Mouse (Mus musculus) cortical plate, adult 2 months (tissue): Measurements from ENCODE around the gene Cpeb1. TPM values are rescaled to one million over a fixed set of nuclear protein-coding genes. Genes with fewer than 3 reads are reported as not detected.
"Not testable (repeated sequence)": the region's sequence is repeated elsewhere in the genome, so short reads cannot be mapped to it uniquely, and the experiment has no call there.

Experiments
- H3K27ac ChIP-seq: fragments of 200-500 bp; 2 replicates; pipeline ENCODE4 v1.5.1; 2012; ENCODE audit warnings: low read length, control low read depth, inconsistent platforms; ENCODE audit not compliant: insufficient read depth
- H3K4me1 ChIP-seq: fragments of 200-500 bp; 2 replicates; pipeline ENCODE4 v1.6.1; 2011; ENCODE audit warnings: low read length; ENCODE audit not compliant: control insufficient read depth, insufficient read depth
- H3K4me3 ChIP-seq: fragments of 200-500 bp; 2 replicates; pipeline ENCODE4 v1.5.1; 2011; ENCODE audit warnings: mild to moderate bottlenecking, low read length, control low read depth; ENCODE audit not compliant: insufficient read depth
- CTCF ChIP-seq: fragments of 200-500 bp; IDR thresholded peaks from 2 replicates; pipeline ENCODE4 v1.5.1; 2011; ENCODE audit warnings: mild to moderate bottlenecking, control low read depth, low read length; ENCODE audit not compliant: insufficient read depth; ENCODE audit errors: extremely low read depth
- POLR2A ChIP-seq: fragments of 200-500 bp; IDR thresholded peaks from 2 replicates; pipeline ENCODE4 v1.6.1; 2011; ENCODE audit warnings: mild to moderate bottlenecking, low read length, control low read depth; ENCODE audit not compliant: insufficient read depth; ENCODE audit errors: extremely low read depth
- polyA plus RNA-seq: library from polyadenylated mRNA; depleted of rRNA; stranded (reverse); fragments of >200 nt; gene quantifications from 2 replicates; pipeline ENCODE4 v1.2.3, GENCODE M21; 2012; rRNA removed

The Cpeb1 gene
- polyA plus RNA-seq, result 128 and 152 TPM in 2 replicates

GRCm38 (mm10) chr7:81455155-81455651, at the start of gene Cpeb1:
Cpeb1 (minus strand) TSS chr7:81455465.
- peak; percentile 22; the same call in 1 of the 2 replicates for TF ChIP-seq POLR2A
- peak; percentile 55 for TF ChIP-seq CTCF
- H3K4me3 ChIP-seq, result peak within 1 kb of the TSS; percentile 38
- H3K4me1 ChIP-seq, result 0 out of 2 replicates have a peak, but pooled peaks cover 2% of the 10 kb centered on the region
- H3K27ac ChIP-seq, result no peak within 1 kb of the TSS

- Histone ChIP-seq H3K27ac (no peak overlapping the region), H3K4me3 (no peak overlapping the region), H3K4me1 (no peaks in the 10 kb centered on the region)
- TF ChIP-seq POLR2A (no peak), CTCF (no peak)
Observed at GRCm38 (mm10) chr7:81501050-81501449, 45.8 kb upstream of the Cpeb1 start.

- no peak for TF ChIP-seq POLR2A
- TF ChIP-seq CTCF, result no peak
- Histone ChIP-seq H3K27ac (no peak within 1 kb of the TSS), H3K4me3 (no peak within 1 kb of the TSS), H3K4me1 (no peaks in the 10 kb centered on the region)
Observed at GRCm38 (mm10) chr7:81498181-81498580, 42.9 kb upstream of the Cpeb1 start, which contains the start of gene BC048679. BC048679 (minus strand) TSS chr7:81498281.

- no peak overlapping the region for H3K4me3 ChIP-seq
- TF ChIP-seq POLR2A, result no peak
- no peak for TF ChIP-seq CTCF
- H3K27ac ChIP-seq, result no peak overlapping the region
- H3K4me1 ChIP-seq, result peaks cover 2% of the 10 kb centered on the region; the same call in 1 of the 2 replicates
Observed at GRCm38 (mm10) chr7:81497171-81497570, 41.9 kb upstream of the Cpeb1 start.

GRCm38 (mm10) chr7:81493331-81494021, 38.2 kb upstream of the Cpeb1 start, which contains the start of gene Ap3b2:
Ap3b2 (minus strand) TSS chr7:81493925.
- Histone ChIP-seq H3K4me3 (peak within 1 kb of the TSS; percentile 65), H3K4me1 (peaks cover 4% of the 10 kb centered on the region; the same call in 1 of the 2 replicates), H3K27ac (peak within 1 kb of the TSS; percentile 70; the same call in 1 of the 2 replicates)
- no peak for TF ChIP-seq CTCF
- TF ChIP-seq POLR2A, result peak; percentile 78

GRCm38 (mm10) chr7:81492628-81493027, 37.4 kb upstream of the Cpeb1 start:
- peaks cover 4% of the 10 kb centered on the region; the same call in 1 of the 2 replicates for H3K4me1 ChIP-seq
- no peak for TF ChIP-seq CTCF
- no peak for TF ChIP-seq POLR2A
- no peak overlapping the region for H3K27ac ChIP-seq
- H3K4me3 ChIP-seq, result peak overlapping the region; percentile 65

- TF ChIP-seq POLR2A (no peak), CTCF (no peak)
- Histone ChIP-seq H3K4me3 (no peak overlapping the region), H3K27ac (no peak overlapping the region), H3K4me1 (peaks cover 4% of the 10 kb centered on the region; the same call in 1 of the 2 replicates)
Observed at GRCm38 (mm10) chr7:81489649-81490048, 34.4 kb upstream of the Cpeb1 start.

GRCm38 (mm10) chr7:81480800-81481199, 25.5 kb upstream of the Cpeb1 start:
- H3K4me3 ChIP-seq, result no peak overlapping the region
- no peak overlapping the region for H3K27ac ChIP-seq
- no peaks in the 10 kb centered on the region for H3K4me1 ChIP-seq
- TF ChIP-seq POLR2A, result no peak
- TF ChIP-seq CTCF, result no peak

- no peak overlapping the region for H3K4me3 ChIP-seq
- H3K4me1 ChIP-seq, result no peaks in the 10 kb centered on the region
- no peak overlapping the region for H3K27ac ChIP-seq
- TF ChIP-seq POLR2A (no peak), CTCF (no peak)
Observed at GRCm38 (mm10) chr7:81479531-81480090, 24.3 kb upstream of the Cpeb1 start.

- TF ChIP-seq CTCF, result peak; percentile 12; the same call in 1 of the 2 replicates
- not testable (repeated sequence) for H3K27ac ChIP-seq, H3K4me1 ChIP-seq, H3K4me3 ChIP-seq
Observed at GRCm38 (mm10) chr7:81478261-81478660, 23.0 kb upstream of the Cpeb1 start.
